Mouse (Mus musculus) spleen, adult 18-20 months (tissue): ENCODE measurements at regions not wholly inside any gene's neighbourhood (a gene's known extent, or its start where the extent isn't known, plus 50 kb on each side); places are given as distances from the start of the nearest gene placed in this dataset.

ENCODE experiments used
- DNase-seq, 2 experiments: peaks; one replicate each; pipeline ENCODE4 v3.0.0; 2022; ENCODE audit warnings: mixed read lengths in 2 of 2

DNA sequence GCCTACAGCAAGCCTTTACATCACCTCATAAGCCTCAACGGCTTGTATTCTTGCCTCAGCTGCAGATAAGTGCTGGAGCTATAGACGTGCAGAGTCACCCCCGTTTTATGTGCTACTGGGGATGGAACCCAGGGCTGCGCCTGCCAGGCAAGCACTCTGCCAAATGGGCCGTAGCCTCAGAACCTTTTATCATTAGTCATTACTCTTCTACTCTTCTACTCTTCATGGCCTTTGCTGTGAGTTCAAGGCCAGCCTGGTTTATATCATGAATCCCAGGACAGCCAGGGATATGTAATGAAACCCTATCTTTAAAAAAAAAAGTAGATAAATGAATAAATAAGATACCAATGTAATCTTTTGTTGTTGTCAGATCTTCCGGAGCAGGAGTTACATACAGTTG lies 216.6 kb upstream of the Auts2 start:
- no peak for DNase-seq

DNA sequence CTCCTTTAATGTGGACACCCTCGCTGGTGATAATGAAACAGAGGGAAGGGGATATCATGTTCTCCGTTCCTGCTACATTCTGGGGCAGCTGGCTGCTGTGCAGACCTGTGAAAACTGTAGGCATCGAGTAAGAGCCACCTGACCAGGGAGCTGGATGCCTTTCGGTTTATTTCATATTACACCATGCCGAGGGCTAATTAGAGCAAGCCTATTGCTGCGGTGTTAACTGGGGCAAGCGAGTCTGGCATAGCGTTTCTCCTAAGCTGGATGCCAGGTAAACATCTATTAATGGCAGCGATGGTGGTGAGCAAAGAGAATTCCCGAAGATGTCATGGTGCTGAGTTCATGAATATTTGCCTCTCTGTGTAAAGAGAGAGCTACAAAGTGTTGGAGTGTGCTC lies 215.8 kb upstream of the Auts2 start:
- no peak for DNase-seq

GRCm38 (mm10) chr5:132737966-132738365 lies 194.8 kb upstream of the Auts2 start:
- no peak for DNase-seq

DNA sequence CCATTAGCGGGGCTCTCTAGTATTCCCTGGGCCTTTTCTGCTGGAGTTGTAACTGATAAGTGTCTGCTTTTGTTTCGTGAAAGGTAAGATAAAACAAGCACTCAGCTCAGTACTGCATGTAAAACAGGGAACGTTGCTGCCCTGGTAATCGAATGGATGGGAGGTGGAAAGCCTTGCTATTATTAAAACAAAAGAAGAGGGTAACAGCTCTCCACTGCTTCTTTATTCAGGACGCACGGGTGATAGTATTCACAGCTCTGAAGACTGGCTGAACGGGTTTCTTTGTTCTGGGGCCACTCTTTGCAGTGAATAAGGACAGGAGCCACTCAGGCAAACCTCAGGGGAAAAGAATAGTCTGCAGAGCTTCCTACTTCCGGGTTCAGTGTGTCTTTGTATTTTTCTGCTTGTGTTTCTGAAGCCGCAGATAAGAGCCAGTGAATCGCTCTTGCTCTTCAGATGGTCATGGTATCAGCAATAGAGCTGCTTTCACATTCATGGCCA lies 185.6 kb upstream of the Auts2 start:
- no peak for DNase-seq

GRCm38 (mm10) chr5:132724467-132724866 lies 181.3 kb upstream of the Auts2 start:
- DNase-seq = no peak

GRCm38 (mm10) chr5:132710301-132710700 lies 167.2 kb upstream of the Auts2 start:
- DNase-seq = no peak

DNA sequence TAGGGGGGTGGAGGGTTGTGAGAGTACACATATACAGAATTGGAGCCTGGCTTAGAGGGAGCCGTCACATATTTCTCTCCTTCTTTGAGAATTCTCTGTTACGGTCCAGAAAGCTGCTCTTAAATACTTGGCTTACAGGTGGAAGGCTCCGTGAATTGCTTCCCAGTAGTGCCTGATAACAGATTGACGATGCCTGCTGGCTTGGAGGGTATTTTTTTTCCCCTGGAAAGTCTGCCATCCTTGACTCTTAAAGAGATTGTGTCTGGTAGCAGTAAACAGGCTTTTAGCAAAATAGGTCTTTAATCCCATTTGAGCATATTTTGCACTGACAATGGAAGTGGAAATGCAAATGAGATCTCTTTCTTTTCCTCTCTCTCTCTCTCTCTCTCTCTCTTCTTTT lies 164.4 kb upstream of the Auts2 start:
- DNase-seq = no peak

GRCm38 (mm10) chr5:132703455-132704100 lies 160.4 kb upstream of the Auts2 start:
- DNase-seq = no peak

DNA sequence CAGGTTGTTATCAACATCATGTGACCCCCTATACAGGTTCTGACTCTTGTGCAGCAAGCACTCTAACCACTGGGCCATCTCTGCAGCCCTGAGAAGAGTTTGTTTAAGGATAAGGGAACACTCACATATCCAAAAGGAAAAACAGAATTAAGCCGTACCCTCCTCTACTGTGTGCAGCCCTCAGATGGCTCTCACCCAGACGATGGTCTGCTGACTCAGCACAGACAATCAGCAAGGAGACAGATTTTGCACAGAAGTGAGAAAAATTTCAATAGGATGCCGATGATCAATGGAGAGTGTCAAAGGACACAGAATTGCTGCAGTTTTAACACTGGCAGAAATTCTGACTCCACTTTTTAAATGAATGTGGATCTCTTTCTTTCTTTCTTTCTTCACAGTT lies 159.4 kb upstream of the Auts2 start:
- DNase-seq = no peak

DNA sequence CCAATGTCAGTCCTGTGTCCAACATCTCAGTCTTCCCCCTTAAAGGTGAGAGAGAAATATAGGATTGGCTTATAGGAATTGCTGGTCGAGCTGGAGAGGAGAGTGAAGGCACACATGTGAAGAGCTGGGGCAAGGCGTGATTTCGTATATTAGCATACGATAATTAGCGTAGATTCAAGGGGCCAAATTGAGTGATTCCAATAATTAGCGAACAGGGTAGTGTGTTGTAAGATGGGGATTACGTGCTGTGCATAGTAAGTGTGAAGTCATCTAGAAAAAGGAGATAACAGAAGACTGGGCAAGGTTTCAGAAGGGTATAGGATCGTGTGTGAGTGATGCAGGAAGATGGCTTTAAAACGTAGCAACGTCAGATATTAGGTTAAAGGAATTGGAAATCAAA lies 147.6 kb upstream of the Auts2 start:
- no peak for DNase-seq

- DNase-seq = no peak
Observed at GRCm38 (mm10) chr5:132675261-132675660, 132.1 kb upstream of the Auts2 start.

DNA sequence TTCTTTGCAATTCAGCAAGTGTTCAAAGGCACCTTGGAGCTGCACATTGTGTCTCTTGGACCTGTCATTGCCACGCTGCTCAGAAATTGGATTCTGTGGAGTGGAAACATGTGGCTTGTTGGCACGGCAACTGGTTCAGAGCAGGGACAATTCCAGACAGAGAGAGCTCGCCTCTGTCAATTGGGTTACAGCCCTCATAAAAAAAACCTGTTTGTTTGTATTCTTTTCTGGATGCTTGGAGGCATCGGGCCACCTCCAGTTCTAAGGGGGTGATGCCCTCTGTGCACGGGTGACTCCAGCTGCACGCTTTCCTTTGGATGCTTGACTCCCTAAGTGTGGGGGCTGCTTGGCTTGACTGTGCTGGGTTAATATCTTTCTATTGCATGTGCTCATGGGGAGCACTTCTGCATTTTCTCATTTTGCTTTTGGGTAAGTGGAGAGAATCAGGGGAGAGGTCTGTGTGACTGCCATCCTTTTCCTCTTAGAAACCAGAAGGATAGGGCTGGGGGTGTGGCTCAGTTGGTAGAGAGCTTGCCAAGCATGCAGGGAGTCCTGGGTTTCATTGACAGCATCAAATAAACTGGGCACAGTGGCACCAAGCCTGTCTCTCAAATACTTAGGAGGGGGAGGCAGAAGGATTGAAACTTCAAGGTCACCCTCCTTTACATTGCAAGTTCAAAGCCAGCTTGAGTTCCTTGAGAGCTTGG lies 130.6 kb upstream of the Auts2 start:
- DNase-seq = no peak

- DNase-seq = no peak
Observed at GRCm38 (mm10) chr5:132671496-132671895, 128.4 kb upstream of the Auts2 start.

DNA sequence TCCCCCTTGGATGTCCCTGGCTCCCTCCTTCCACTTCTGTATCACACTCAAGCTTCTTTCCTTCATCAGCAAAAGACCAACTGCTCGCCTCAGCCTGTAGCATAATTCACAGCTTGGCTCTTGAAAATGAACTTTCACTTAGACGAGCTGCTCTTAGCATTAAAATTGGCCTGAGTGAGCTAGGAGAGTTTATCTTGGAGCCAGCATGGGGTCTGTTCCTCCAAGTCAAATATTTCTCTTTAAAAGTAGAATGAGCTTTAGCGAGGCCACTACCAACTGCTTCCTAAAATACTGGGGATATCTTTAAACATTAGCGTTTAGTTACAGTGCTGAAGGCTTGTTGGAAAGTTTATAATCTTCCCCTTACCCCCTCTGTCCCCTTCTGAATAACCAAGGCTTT lies 124.2 kb upstream of the Auts2 start:
- DNase-seq = no peak

GRCm38 (mm10) chr5:132661266-132661665 lies 118.1 kb upstream of the Auts2 start:
- no peak for DNase-seq

DNA sequence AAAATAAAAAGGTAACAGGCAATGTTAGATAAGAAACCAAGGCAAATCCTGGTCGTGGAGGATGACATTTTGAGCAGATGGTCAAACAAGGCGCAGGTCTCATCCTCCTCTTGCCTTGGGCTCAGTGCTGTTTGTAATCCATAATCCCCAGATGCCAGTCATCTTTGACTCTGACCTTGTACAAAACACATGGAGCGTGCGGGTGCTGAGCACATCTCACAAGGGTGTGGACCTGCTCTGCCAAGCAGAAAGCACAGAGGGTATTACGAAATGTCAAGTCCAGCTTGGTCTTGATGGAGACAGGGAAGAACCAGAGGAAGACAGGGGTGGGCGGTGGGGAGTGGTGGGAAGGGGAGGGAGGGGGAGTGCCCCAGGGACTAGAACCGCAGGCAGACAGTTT lies 116.9 kb upstream of the Auts2 start:
- DNase-seq = no peak

DNA sequence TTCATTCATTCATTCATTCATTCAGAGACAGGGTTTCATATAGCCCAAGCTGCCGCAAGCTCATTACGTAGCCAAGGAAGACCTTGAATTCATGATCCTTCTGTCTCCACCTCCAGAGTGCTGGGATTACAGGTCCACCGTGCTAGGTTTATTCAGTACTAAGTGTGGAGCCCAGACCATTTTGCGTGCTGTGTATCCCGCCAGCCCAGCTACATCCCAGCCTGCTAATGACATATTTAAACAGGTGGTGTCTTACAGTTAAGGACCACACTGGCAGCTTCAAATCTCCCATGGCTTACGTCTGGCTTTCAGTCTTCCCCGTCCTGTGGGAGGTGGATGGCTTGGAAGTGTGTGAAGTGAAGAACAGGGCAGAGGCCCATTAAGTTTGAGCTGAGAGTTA lies 111.2 kb upstream of the Auts2 start:
- DNase-seq = no peak

DNA sequence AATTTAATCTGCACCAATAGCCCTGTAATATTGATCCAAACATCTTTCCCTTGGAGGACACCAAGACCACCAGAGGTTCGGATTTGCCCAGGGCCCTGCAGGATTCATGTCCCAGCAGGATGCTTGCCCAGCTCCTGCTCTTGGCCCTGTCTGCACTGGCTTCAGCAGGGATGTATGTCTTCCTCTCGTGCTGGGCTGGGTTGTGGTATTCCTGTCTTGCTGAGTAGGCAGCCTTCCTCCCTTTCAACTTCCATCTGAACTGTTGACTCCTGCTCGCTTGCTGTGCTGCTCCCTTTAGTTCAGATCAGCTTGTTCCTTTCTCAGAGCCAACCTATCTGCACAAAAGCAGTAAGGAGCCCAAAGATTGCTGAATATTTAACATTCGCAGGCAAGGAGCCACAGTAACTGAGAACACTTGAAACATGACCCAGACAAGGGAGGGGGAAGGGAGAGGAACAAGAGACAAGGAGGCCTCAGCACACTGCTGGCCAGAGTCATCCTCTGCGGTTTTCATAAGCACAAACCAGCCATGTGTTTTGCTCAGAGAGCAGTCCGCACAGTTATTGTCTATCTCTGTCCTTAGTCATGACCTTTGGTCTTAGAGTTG lies 110.7 kb upstream of the Auts2 start:
- DNase-seq = no peak

GRCm38 (mm10) chr5:132652201-132652600 lies 109.1 kb upstream of the Auts2 start:
- no peak for DNase-seq

GRCm38 (mm10) chr5:132649771-132650170 lies 106.6 kb upstream of the Auts2 start:
- DNase-seq = no peak

- no peak for DNase-seq
Observed at GRCm38 (mm10) chr5:132648751-132649150, 105.6 kb upstream of the Auts2 start.

- DNase-seq = no peak
Observed at GRCm38 (mm10) chr5:132644646-132645172, 101.6 kb upstream of the Auts2 start.

DNA sequence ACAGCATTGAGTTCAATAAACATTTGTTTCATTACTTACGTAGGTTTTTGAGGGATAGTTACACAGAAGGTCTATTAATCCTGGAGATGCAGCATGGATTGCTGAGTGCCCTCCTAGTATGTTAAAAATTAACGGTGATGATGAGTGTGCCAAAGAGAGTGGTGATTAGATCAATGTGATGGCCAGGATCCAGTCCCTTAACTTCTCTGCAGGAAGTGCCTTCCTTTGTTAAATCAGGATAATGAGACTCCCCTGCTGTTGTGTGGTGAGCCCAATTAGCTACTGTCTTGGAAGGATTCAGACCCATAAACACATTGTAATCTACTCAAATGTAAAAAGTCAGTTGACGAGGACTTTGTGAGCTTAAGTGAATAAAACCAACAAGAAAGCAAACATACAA lies 100.1 kb upstream of the Auts2 start:
- DNase-seq = no peak
